Mouse (Mus musculus) ES-E14 (cell line): Measurements from ENCODE around the gene Sdhc. TPM values are rescaled to one million over a fixed set of nuclear protein-coding genes. Genes with fewer than 3 reads are reported as not detected.

Experiments used
- DNase-seq: peaks from one replicate; pipeline ENCODE4 v3.0.0-alpha.2; 2013; ENCODE audit warnings: low read depth, low spot score
- H3K27ac ChIP-seq: 2 replicates; pipeline ENCODE4 v1.5.1; 2012; ENCODE audit warnings: low read depth, mild to moderate bottlenecking, low read length, moderate library complexity, mixed read lengths; ENCODE audit not compliant: poor library complexity, insufficient read depth, severe bottlenecking
- H3K36me3 ChIP-seq: 2 replicates; pipeline ENCODE4 v1.6.1; 2012; ENCODE audit warnings: mild to moderate bottlenecking, low read length, moderate library complexity, mixed read lengths; ENCODE audit not compliant: control insufficient read depth, poor library complexity, insufficient read depth, severe bottlenecking
- H3K4me1 ChIP-seq, 2 experiments: fragments of 150-350 bp in 1 of 2; sonication (generic) in 1 of 2; 2 replicates each; pipeline ENCODE4 v1.6.1; 2012; ENCODE audit warnings: low read length in 2 of 2, mild to moderate bottlenecking in 1 of 2, mixed read lengths in 1 of 2; ENCODE audit not compliant: control insufficient read depth in 2 of 2, insufficient read depth in 2 of 2, poor library complexity in 1 of 2
- H3K4me3 ChIP-seq, 2 experiments: fragments of 150-350 bp in 1 of 2; sonication (generic) in 1 of 2; 2 replicates each; pipeline ENCODE4 v1.5.1; 2012; ENCODE audit warnings: low read length in 2 of 2, low read depth in 1 of 2, mild to moderate bottlenecking in 1 of 2, mixed read lengths in 1 of 2; ENCODE audit not compliant: insufficient read depth in 1 of 2, poor library complexity in 1 of 2, severe bottlenecking in 1 of 2
- H3K9ac ChIP-seq: 2 replicates; pipeline ENCODE4 v1.6.1; 2012; ENCODE audit warnings: low read depth, mild to moderate bottlenecking, low read length, mixed read lengths; ENCODE audit not compliant: poor library complexity, insufficient read depth, severe bottlenecking
- H3K9me3 ChIP-seq: fragments of 150-350 bp; sonication (generic); 2 replicates; pipeline ENCODE4 v1.6.1; 2012; ENCODE audit warnings: low read depth, mild to moderate bottlenecking, low read length; ENCODE audit not compliant: control insufficient read depth, insufficient read depth
- CHD2 ChIP-seq: IDR thresholded peaks from 2 replicates; pipeline ENCODE4 v1.6.1; 2014; ENCODE audit warnings: mild to moderate bottlenecking, low read depth, low read length, inconsistent platforms
- HCFC1 ChIP-seq: IDR thresholded peaks from 2 replicates; pipeline ENCODE4 v1.6.1; 2012; ENCODE audit warnings: low read length, inconsistent platforms, borderline replicate concordance; ENCODE audit not compliant: insufficient read depth
- MAFK ChIP-seq: IDR thresholded peaks from 2 replicates; pipeline ENCODE4 v1.6.1; 2014; ENCODE audit warnings: mild to moderate bottlenecking, low read depth, low read length, inconsistent platforms; ENCODE audit not compliant: insufficient read depth
- ZC3H11A ChIP-seq: IDR thresholded peaks from 2 replicates; pipeline ENCODE4 v1.6.1; 2012; ENCODE audit warnings: low read depth, mild to moderate bottlenecking, inconsistent platforms, low read length, borderline replicate concordance
- ZNF384 ChIP-seq: IDR thresholded peaks from 2 replicates; pipeline ENCODE4 v1.6.1; 2012; ENCODE audit warnings: low read depth, low read length, inconsistent platforms
- in situ Hi-C, 2 experiments: fragments of 600-800 bp; cut with MboI; formaldehyde crosslinking; loops; one replicate each; pipeline ENCODE4 v1.15.1; 2025; ENCODE audit warnings: low sequenced_read_pairs in 2 of 2, inconsistent platforms in 1 of 2; ENCODE audit not compliant: unreplicated experiment in 2 of 2
- total RNA-seq: library from RNA; depleted of rRNA; stranded (reverse); fragments of 300-350 nt; gene quantifications from 2 replicates; pipeline ENCODE4 v1.2.3, GENCODE M21; 2012

Gene Sdhc
- total RNA-seq, 1 experiment = 55.0 TPM

DNA sequence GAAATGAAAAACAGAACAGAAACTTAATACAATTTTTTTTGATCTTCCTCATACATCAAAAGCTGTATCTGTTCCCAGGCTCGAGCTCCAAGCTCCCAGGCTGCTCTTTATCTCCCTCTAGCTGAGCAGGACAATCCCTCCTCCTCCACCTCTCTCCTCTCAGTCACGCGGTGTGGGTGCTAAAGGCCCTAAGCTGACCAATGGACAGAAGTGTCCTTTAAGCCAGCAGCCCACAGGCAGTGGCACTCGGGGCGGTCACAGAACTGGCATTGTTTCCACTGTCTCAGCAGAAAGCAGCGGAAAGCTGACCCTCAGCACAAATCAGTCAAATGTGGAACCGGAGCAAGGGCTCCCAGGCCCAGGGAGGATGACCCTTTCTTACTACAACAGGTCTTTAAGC is 21.2 kb downstream of the Sdhc start:
- TF ChIP-seq ZC3H11A (no peak), HCFC1 (no peak), ZNF384 (no peak), MAFK (no peak), CHD2 (no peak)
- Histone ChIP-seq H3K4me1 (peaks cover 3 to 8% of the 10 kb centered on the region in 2 experiments; a peak in 3 of 4 replicates), H3K36me3 (peaks cover 13% of the 10 kb centered on the region; the same call in 1 of the 2 replicates), H3K9ac (peak overlapping the region; percentile 59; the same call in 1 of the 2 replicates), H3K4me3 (peak overlapping the region in 1 of 2 experiments; percentile 55; a peak in 3 of 4 replicates), H3K9me3 (no peaks in the 10 kb centered on the region), H3K27ac (no peak overlapping the region)
- in situ Hi-C loops = no loop called here
- DNase-seq = no peak

- H3K36me3 ChIP-seq = peaks cover 8% of the 10 kb centered on the region; the same call in 1 of the 2 replicates
- no peak for DNase-seq
Observed at GRCm38 (mm10) chr1:171124398-171124797, 26.0 kb downstream of the Sdhc start.

GRCm38 (mm10) chr1:171122932-171123331 is 27.5 kb downstream of the Sdhc start:
- in situ Hi-C loops = no loop called here
- Histone ChIP-seq H3K9ac (no peak overlapping the region), H3K4me1 (peaks cover 1 to 9% of the 10 kb centered on the region in 2 experiments; a peak in 2 of 4 replicates), H3K36me3 (peaks cover 3% of the 10 kb centered on the region; the same call in 1 of the 2 replicates), H3K27ac (no peak overlapping the region), H3K4me3 (no peak overlapping the region), H3K9me3 (no peaks in the 10 kb centered on the region)
- TF ChIP-seq CHD2 = no peak
- no peak for TF ChIP-seq ZNF384
- no peak for TF ChIP-seq ZC3H11A
- TF ChIP-seq MAFK = no peak
- TF ChIP-seq HCFC1 = no peak
- no peak for DNase-seq

More at GRCm38 (mm10) chr1:171124398-171124797, 26.0 kb downstream of the Sdhc start:
- H3K27ac ChIP-seq = no peak overlapping the region
- TF ChIP-seq ZC3H11A = no peak
- TF ChIP-seq HCFC1 = no peak
- TF ChIP-seq ZNF384 = no peak
- TF ChIP-seq MAFK = no peak
- TF ChIP-seq CHD2 = no peak
- no peaks in the 10 kb centered on the region for H3K9me3 ChIP-seq
- no peak overlapping the region for H3K4me3 ChIP-seq
- H3K9ac ChIP-seq = no peak overlapping the region
- H3K4me1 ChIP-seq = peaks cover 1 to 9% of the 10 kb centered on the region in 2 experiments; a peak in 2 of 4 replicates
- in situ Hi-C loops = no loop called here

DNA sequence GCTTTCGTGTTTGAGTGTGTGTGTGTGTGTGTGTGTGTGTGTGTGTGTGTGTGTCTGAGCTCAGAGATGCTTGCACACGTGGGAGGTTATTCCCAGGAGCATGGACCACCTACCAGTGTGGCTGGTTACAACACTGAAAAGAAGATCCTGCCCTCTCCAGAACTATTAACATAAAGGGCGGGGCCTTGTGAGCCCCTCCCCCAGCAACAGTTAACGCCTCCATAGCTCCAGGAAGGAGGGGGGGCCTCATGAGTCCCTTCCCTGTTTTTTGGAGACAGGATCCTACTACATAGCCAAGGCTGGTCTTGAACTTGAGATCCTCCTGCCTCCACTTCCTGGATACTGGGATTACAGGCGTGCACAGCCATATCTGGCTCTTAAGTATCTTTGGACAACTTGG is 28.6 kb downstream of the Sdhc start:
- in situ Hi-C loops = no loop called here
- Histone ChIP-seq H3K4me3 (no peak overlapping the region), H3K27ac (no peak overlapping the region), H3K36me3 (no peaks in the 10 kb centered on the region), H3K4me1 (peaks cover 1 to 9% of the 10 kb centered on the region in 2 experiments; a peak in 2 of 4 replicates), H3K9me3 (no peaks in the 10 kb centered on the region), H3K9ac (peak overlapping the region; percentile 26; the same call in 1 of the 2 replicates)
- TF ChIP-seq ZC3H11A (no peak), ZNF384 (no peak)
- peak; percentile 51 for DNase-seq

GRCm38 (mm10) chr1:171120893-171121292 is 29.5 kb downstream of the Sdhc start:
- Histone ChIP-seq H3K9me3 (no peaks in the 10 kb centered on the region), H3K9ac (no peak overlapping the region), H3K4me1 (peaks cover 0 to 7% of the 10 kb centered on the region in 2 experiments; a peak in 1 of 4 replicates), H3K36me3 (no peaks in the 10 kb centered on the region), H3K27ac (no peak overlapping the region), H3K4me3 (no peak overlapping the region)
- in situ Hi-C loops = no loop called here
- no peak for TF ChIP-seq HCFC1
- no peak for TF ChIP-seq ZC3H11A
- TF ChIP-seq ZNF384 = no peak
- DNase-seq = no peak
